Mouse (Mus musculus) heart, postnatal 0 days (tissue): Measurements from ENCODE around the gene Lyar.

Experiments used
- CTCF ChIP-seq: IDR thresholded peaks from 2 replicates; pipeline ENCODE4 v1.5.1; 2016; ENCODE audit warnings: antibody characterized with exemption, control low read depth, low read depth
- EP300 ChIP-seq: IDR thresholded peaks from 2 replicates; pipeline ENCODE4 v1.6.1; 2016; ENCODE audit warnings: antibody characterized with exemption, low read depth

- no peak for TF ChIP-seq CTCF
- no peak for TF ChIP-seq EP300
Measured at GRCm38 (mm10) chr5:38277098-38277866, 57.0 kb downstream of the Lyar start.
